Mouse (Mus musculus) neural tube, embryonic 14.5 days (tissue): ENCODE results near the gene Cops9. TPM values are rescaled to one million over a fixed set of nuclear protein-coding genes. Genes with fewer than 3 reads are reported as not detected.

Experiments
- ATAC-seq: fragments of 200-750 bp; cut with Nextera tagmentation; 2 replicates; pipeline ENCODE4 v1.8.0; 2017; ENCODE audit warnings: low read depth, mild to moderate bottlenecking, moderate TSS enrichment, moderate library complexity
- H3K27ac ChIP-seq: fragments of 300-500 bp; sonication (generic); 2 replicates; pipeline ENCODE4 v1.5.1; 2014; ENCODE audit warnings: low read depth, mild to moderate bottlenecking, control low read depth, low read length, moderate library complexity, mixed read lengths
- H3K27me3 ChIP-seq: fragments of 300-500 bp; sonication (generic); 2 replicates; pipeline ENCODE4 v1.6.1; 2014; ENCODE audit warnings: low read length; ENCODE audit not compliant: control insufficient read depth, insufficient read depth
- H3K36me3 ChIP-seq: fragments of 300-500 bp; sonication (generic); 2 replicates; pipeline ENCODE4 v1.6.1; 2014; ENCODE audit warnings: low read length, mixed read lengths; ENCODE audit not compliant: control insufficient read depth, insufficient read depth
- H3K4me1 ChIP-seq: fragments of 300-500 bp; sonication (generic); 2 replicates; pipeline ENCODE4 v1.6.1; 2014; ENCODE audit warnings: low read length; ENCODE audit not compliant: control insufficient read depth, insufficient read depth
- H3K4me2 ChIP-seq: fragments of 300-500 bp; sonication (generic); 2 replicates; pipeline ENCODE4 v1.6.1; 2014; ENCODE audit warnings: mild to moderate bottlenecking, low read depth, low read length, control low read depth
- H3K4me3 ChIP-seq: fragments of 300-500 bp; sonication (generic); 2 replicates; pipeline ENCODE4 v1.5.1; 2014; ENCODE audit warnings: low read depth, low read length, control low read depth, mixed read lengths
- H3K9ac ChIP-seq: fragments of 300-500 bp; sonication (generic); replicated peaks from 2 replicates; pipeline ENCODE4 v1.6.1; 2014; ENCODE audit warnings: low read depth, mild to moderate bottlenecking, control low read depth, low read length, mixed read lengths
- H3K9me3 ChIP-seq: fragments of 300-500 bp; sonication (generic); 2 replicates; pipeline ENCODE4 v1.6.1; 2016; ENCODE audit warnings: low read length; ENCODE audit not compliant: control insufficient read depth
- WGBS: fragments of 180-500 bp; shearing (Covaris S2); extraction: QIAGEN DNeasy Blood & Tissue Kit; methylation state at CpG from one replicate; pipeline ENCODE4 v1.1.7; 2014; 5-methylcytosine and 5-hydroxymethylcytosine counted together
- polyA plus RNA-seq: library from polyadenylated mRNA; unstranded; fragments of >200 nt; fragmentation: Nextera tagmentation; extraction: Ambion mirVana; gene quantifications from 2 replicates; pipeline ENCODE4 v1.2.1, GENCODE M21; 2014

Cops9 gene
- 560 and 641 TPM in 2 replicates for polyA plus RNA-seq

DNA sequence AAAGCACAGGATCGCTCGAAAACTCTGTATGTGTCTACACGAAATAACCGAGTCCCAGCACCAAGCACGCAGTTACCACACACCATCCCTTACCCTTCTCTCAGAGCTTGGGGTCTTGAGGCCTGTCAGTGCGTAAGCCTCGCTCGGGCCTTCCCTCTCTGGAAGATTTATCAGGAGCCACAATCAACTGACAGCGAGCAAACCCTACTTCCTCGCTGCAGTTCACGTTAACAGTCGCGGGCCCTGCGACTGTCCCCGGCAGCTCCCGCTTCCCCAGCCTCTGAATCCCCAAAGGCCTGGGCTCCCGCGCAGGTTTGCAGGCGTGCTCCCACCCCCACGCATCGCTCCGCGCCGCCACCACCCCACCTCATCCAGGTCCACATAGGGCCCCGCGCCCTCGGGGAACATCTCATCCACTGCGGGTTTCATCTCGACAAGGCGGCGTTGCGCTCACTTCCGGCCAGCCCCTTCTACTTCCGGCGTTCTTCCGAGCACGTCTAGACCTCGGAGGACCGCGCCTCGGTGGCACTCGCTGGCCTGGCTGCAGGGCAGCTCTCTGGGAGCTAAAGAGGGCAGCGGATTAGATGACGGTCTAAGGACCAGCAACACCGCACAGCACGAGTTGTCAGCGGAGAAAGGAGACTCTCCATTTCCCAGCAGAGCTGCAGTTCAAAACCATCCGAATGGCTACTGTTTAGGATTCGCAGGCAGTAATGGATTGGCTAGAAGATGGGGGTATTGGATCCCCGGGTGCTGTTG, at the start of gene Cops9:
Gene Cops9 (minus strand): TSS at position 472 of the 759 bp plus-strand sequence.
- 3% methylated on average over 50 of the region's 50 CpGs for WGBS
- peak within 1 kb of the TSS; percentile 82 for H3K27ac ChIP-seq
- no peaks in the 10 kb centered on the region for H3K9me3 ChIP-seq
- peak within 1 kb of the TSS; percentile 90 for H3K4me3 ChIP-seq
- H3K9ac ChIP-seq = peak within 1 kb of the TSS; percentile 94
- peaks cover 15% of the 10 kb centered on the region for H3K36me3 ChIP-seq
- no peaks in the 10 kb centered on the region for H3K27me3 ChIP-seq
- peak within 1 kb of the TSS; percentile 98 for H3K4me2 ChIP-seq
- H3K4me1 ChIP-seq = peaks cover 10% of the 10 kb centered on the region
- ATAC-seq = peak; percentile 94

- 81% methylated on average over 3 of the region's 3 CpGs for WGBS
- Histone ChIP-seq H3K4me3 (no peak overlapping the region), H3K27ac (no peak overlapping the region), H3K36me3 (no peaks in the 10 kb centered on the region), H3K4me2 (no peak overlapping the region), H3K4me1 (0 out of 2 replicates have a peak, but pooled peaks cover 6% of the 10 kb centered on the region), H3K9ac (no peak overlapping the region), H3K9me3 (no peaks in the 10 kb centered on the region), H3K27me3 (no peaks in the 10 kb centered on the region)
- no peak for ATAC-seq
Measured at GRCm38 (mm10) chr1:92691166-92691844, 49.5 kb upstream of the Cops9 start.

GRCm38 (mm10) chr1:92686994-92687393, 45.2 kb upstream of the Cops9 start:
- 52% methylated on average over 8 of the region's 8 CpGs for WGBS
- Histone ChIP-seq H3K36me3 (no peaks in the 10 kb centered on the region), H3K9ac (no peak overlapping the region), H3K27me3 (no peaks in the 10 kb centered on the region), H3K4me1 (0 out of 2 replicates have a peak, but pooled peaks cover 6% of the 10 kb centered on the region), H3K4me2 (no peak overlapping the region), H3K9me3 (no peaks in the 10 kb centered on the region), H3K4me3 (no peak overlapping the region), H3K27ac (no peak overlapping the region)
- 0 out of 2 replicates have a peak, but pooled peaks have one; percentile 44 for ATAC-seq

DNA sequence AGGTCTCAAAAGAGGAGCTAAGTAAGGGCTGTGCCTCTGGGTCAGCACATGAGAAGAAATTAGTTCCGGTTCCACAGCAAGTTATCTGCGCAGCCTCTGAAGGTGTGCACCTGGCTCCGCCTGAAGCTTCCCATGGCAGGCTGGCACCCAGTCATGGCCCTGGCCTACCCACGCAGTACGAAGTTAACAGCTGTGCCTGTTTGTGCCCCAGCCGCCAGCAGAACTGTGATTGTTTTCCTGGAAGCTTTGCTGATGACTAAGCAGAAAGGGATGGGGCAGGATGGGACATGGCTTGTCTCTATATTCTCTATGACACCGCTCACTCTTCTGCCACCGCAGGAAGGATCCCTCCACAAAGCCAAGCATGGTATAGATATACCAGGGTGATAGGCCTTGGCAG, 41.4 kb upstream of the Cops9 start:
- Histone ChIP-seq H3K36me3 (no peaks in the 10 kb centered on the region), H3K27me3 (no peaks in the 10 kb centered on the region), H3K9me3 (no peaks in the 10 kb centered on the region), H3K27ac (no peak overlapping the region), H3K4me2 (no peak overlapping the region), H3K9ac (no peak overlapping the region), H3K4me1 (0 out of 2 replicates have a peak, but pooled peaks cover 2% of the 10 kb centered on the region), H3K4me3 (no peak overlapping the region)
- WGBS = 88% methylated on average over 8 of the region's 8 CpGs
- ATAC-seq = no peak

DNA sequence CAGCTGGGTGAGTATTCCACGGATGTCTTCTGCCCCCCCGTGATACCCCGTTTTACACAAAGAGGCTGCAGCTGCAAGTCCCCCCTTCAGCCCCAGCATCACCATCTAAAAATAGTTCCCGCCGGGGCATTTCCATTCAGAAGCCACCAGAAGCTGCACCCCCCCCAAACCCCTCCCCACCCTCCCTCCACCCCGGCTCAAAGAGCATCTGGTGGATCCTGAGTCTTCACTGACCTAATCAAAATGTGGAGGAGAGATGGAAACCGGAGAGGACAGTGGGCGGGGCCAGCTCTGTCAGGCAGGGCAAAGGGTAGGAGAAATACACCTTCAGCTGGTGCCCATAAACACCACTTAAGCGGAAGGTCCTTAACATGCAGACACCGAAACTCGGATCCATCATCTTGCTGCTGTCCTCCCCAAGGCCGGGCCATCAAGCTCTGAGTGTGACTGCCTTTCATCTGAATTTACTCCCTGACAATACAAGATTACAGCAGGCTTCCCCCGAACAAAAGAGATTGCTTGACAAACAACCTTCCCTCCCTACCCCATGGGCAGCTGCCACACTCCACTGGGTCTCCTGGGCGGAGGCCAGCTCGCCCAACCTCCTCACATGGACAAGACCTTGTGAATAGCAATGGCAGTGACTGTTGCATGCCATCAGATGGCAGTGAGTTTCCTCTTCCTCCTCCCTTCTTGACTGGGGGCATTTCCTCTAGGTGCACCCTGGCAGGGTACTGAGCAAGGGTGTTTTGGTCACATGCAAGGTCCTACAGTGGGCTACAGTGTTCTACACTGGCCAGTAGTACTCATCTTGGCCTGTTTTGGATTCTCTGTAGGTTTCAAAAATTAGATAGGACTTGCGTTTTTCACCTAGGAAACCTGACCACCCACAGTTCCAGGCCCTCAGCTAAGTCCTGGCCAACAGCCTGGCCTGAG, 39.2 kb upstream of the Cops9 start:
- H3K36me3 ChIP-seq = no peaks in the 10 kb centered on the region
- ATAC-seq = peak; percentile 78
- no peak overlapping the region for H3K9ac ChIP-seq
- H3K4me1 ChIP-seq = no peaks in the 10 kb centered on the region
- H3K27me3 ChIP-seq = no peaks in the 10 kb centered on the region
- no peak overlapping the region for H3K27ac ChIP-seq
- H3K9me3 ChIP-seq = no peaks in the 10 kb centered on the region
- 13% methylated on average over 16 of the region's 16 CpGs for WGBS
- H3K4me2 ChIP-seq = no peak overlapping the region
- H3K4me3 ChIP-seq = no peak overlapping the region

DNA sequence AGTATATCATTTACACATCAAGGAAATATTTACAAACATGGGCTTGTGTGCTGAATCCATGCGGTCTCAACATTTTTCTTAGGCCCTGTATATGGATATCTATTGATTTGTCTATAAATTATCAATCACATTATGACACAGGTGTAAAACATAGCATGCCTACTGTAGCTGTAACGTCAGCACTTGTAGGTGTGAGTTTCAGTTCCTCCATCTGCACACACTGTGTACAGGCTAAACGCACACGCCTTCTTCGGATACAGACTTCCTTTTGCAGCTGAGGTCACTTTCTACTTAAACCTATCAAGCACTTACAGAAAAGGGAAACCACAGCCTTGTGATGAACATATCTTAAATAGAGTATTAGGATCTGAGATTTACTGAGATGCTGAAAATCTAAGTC, 37.0 kb upstream of the Cops9 start:
- Histone ChIP-seq H3K4me2 (no peak overlapping the region), H3K27me3 (no peaks in the 10 kb centered on the region), H3K9ac (no peak overlapping the region), H3K27ac (no peak overlapping the region), H3K9me3 (no peaks in the 10 kb centered on the region), H3K4me3 (no peak overlapping the region), H3K4me1 (no peaks in the 10 kb centered on the region), H3K36me3 (no peaks in the 10 kb centered on the region)
- WGBS = 88% methylated on average over 5 of the region's 5 CpGs
- no peak for ATAC-seq

- no peak overlapping the region for H3K4me2 ChIP-seq
- H3K36me3 ChIP-seq = no peaks in the 10 kb centered on the region
- no peak overlapping the region for H3K9ac ChIP-seq
- H3K4me1 ChIP-seq = no peaks in the 10 kb centered on the region
- 48% methylated on average over 3 of the region's 3 CpGs for WGBS
- H3K27ac ChIP-seq = no peak overlapping the region
- H3K4me3 ChIP-seq = no peak overlapping the region
- no peaks in the 10 kb centered on the region for H3K27me3 ChIP-seq
- no peak; the same call in 1 of the 2 replicates for ATAC-seq
- no peaks in the 10 kb centered on the region for H3K9me3 ChIP-seq
Measured at GRCm38 (mm10) chr1:92676676-92676975, 34.8 kb upstream of the Cops9 start.

GRCm38 (mm10) chr1:92675932-92676675, 34.3 kb upstream of the Cops9 start:
- Histone ChIP-seq H3K4me2 (no peak overlapping the region), H3K4me1 (no peaks in the 10 kb centered on the region), H3K27me3 (no peaks in the 10 kb centered on the region), H3K4me3 (no peak overlapping the region), H3K9me3 (no peaks in the 10 kb centered on the region), H3K27ac (no peak overlapping the region), H3K9ac (no peak overlapping the region), H3K36me3 (no peaks in the 10 kb centered on the region)
- no peak for ATAC-seq
- 83% methylated on average over 10 of the region's 10 CpGs for WGBS
